Mouse (Mus musculus) hindbrain, embryonic 14.5 days (tissue): ENCODE measurements at regions not wholly inside any gene's neighbourhood (a gene's known extent, or its start where the extent isn't known, plus 50 kb on each side); places are given as distances from the start of the nearest gene placed in this dataset.

ENCODE experiments used
- ATAC-seq: fragments of 200-750 bp; cut with Nextera tagmentation; 2 replicates; pipeline ENCODE4 v1.8.0; 2017; ENCODE audit warnings: moderate number of reproducible peaks, mild to moderate bottlenecking, moderate TSS enrichment, moderate library complexity; ENCODE audit not compliant: low FRiP score
- DNase-seq: peaks from one replicate; pipeline ENCODE4 v3.0.0-alpha.2; 2015; ENCODE audit warnings: low spot score
- H3K27ac ChIP-seq: fragments of 300-500 bp; sonication (generic); 2 replicates; pipeline ENCODE4 v1.5.1; 2014; ENCODE audit warnings: mild to moderate bottlenecking, moderate library complexity
- H3K27me3 ChIP-seq: fragments of 300-500 bp; sonication (generic); 2 replicates; pipeline ENCODE4 v1.6.1; 2014; ENCODE audit warnings: mild to moderate bottlenecking, low read length, mixed read lengths; ENCODE audit not compliant: control insufficient read depth, insufficient read depth
- H3K36me3 ChIP-seq: fragments of 300-500 bp; sonication (generic); replicated peaks from 2 replicates; pipeline ENCODE4 v1.6.1; 2014; ENCODE audit not compliant: control insufficient read depth, insufficient read depth
- H3K4me1 ChIP-seq: fragments of 300-500 bp; sonication (generic); replicated peaks from 2 replicates; pipeline ENCODE4 v1.6.1; 2014; ENCODE audit warnings: antibody characterized with exemption, low read length, mixed read lengths; ENCODE audit not compliant: control insufficient read depth, insufficient read depth
- H3K4me2 ChIP-seq: fragments of 300-500 bp; sonication (generic); replicated peaks from 2 replicates; pipeline ENCODE4 v1.6.1; 2014; ENCODE audit warnings: mild to moderate bottlenecking, moderate library complexity
- H3K4me3 ChIP-seq: fragments of 300-500 bp; sonication (generic); replicated peaks from 2 replicates; pipeline ENCODE4 v1.5.1; 2014; ENCODE audit warnings: mild to moderate bottlenecking, low read length
- H3K9ac ChIP-seq: fragments of 300-500 bp; sonication (generic); 2 replicates; pipeline ENCODE4 v1.6.1; 2014
- H3K9me3 ChIP-seq: fragments of 300-500 bp; sonication (generic); 2 replicates; pipeline ENCODE4 v1.6.1; 2016; ENCODE audit warnings: low read length; ENCODE audit not compliant: control insufficient read depth
- WGBS: fragments of 180-500 bp; shearing (Covaris S2); extraction: QIAGEN DNeasy Blood & Tissue Kit; methylation state at CpG from one replicate; pipeline ENCODE4 v1.1.7; 2014; 5-methylcytosine and 5-hydroxymethylcytosine counted together

DNA sequence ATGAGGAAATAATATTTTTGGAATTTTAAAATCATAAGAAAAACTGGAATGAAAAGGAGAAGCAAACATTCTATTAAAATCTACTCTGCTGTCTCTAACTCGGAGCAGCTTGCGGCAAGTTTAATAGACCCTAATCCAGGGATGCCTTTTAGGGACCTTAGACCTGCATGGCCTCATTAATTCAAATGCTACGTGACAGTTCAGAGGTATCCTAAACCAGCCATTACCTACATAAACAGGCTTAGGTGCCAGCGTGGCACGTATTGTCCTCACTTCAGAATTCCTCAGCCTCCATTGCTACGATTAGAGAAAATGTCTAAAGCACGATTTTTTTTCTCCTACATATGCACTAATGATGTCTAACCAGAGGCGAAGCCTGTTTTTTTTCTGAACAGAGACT lies 1141.9 kb upstream of the Nr2f1 start:
- Histone ChIP-seq H3K4me1 (no peaks in the 10 kb centered on the region; the same call in 1 of the 2 replicates), H3K27ac (no peak overlapping the region), H3K4me3 (no peak overlapping the region), H3K9me3 (no peaks in the 10 kb centered on the region), H3K4me2 (no peak overlapping the region), H3K27me3 (no peaks in the 10 kb centered on the region), H3K36me3 (no peaks in the 10 kb centered on the region), H3K9ac (no peak overlapping the region)
- ATAC-seq (no peak), DNase-seq (no peak)
- WGBS, result 82% methylated on average over 8 of the region's 8 CpGs

DNA sequence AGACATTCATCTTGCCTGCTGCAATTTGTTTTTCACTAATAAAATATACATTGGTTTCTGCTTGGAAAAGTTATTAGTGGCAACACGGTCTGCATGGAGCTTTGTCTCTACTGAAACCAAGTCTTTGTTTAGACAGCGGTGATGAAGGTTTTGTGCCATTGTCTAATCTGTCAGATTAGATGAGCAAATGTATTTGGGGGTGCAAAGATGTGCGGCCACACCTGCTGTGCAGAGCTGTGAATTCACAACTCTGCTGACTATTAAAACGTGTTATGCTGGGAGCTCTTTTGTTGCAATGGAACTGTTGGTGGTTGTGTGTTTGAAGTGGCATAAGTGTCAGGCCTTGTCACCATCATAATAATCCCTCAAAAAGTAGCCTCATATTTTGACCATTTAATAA lies 1140.9 kb upstream of the Nr2f1 start:
- H3K27ac ChIP-seq, result no peak overlapping the region
- no peaks in the 10 kb centered on the region for H3K36me3 ChIP-seq
- WGBS, result 30% methylated on average over 4 of the region's 4 CpGs
- no peaks in the 10 kb centered on the region for H3K4me1 ChIP-seq
- H3K9ac ChIP-seq, result no peak overlapping the region
- H3K9me3 ChIP-seq, result no peaks in the 10 kb centered on the region
- no peak overlapping the region for H3K4me3 ChIP-seq
- H3K4me2 ChIP-seq, result no peak overlapping the region
- ATAC-seq (no peak), DNase-seq (no peak)
- no peaks in the 10 kb centered on the region for H3K27me3 ChIP-seq

DNA sequence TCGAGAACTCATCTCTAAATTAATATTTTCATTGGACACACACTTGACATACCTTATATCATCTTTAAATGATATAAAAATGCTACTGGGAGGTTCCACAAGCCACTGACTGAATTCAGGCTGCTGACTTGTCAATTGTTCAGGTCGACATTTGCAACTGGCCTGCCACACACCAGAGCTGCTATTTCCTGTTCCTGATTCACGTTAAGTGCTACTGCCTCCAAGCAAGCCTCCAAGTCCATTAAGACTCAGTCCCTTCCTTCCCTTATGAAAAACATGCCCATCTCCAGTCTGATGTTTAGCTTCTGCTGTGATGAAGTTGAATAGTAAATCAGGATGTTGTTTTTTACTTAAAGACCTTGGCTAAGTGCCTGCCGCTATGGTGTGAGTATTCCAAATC lies 1140.2 kb upstream of the Nr2f1 start:
- ATAC-seq (no peak), DNase-seq (no peak)
- WGBS, result 61% methylated on average over 4 of the region's 4 CpGs

DNA sequence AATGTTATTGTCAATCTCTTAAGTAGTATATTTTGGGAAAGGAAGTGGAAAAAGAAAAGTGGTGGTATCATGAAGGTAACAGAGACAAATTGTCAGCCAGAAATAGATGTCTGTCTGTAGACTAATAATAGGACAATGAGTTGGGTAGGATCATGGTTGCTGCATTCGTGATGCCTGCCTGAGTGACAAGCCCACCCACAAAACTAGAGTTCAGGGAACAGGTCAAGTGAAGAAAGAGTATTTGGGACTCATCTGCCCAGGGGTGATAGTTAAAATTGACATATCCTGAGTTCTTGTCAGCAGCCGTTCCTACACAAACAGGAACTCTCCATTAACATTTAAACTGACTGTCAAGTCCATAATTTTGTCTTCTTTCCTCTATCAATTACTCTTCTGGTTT lies 1120.6 kb upstream of the Nr2f1 start:
- no peak overlapping the region for H3K4me3 ChIP-seq
- no peaks in the 10 kb centered on the region for H3K36me3 ChIP-seq
- no peaks in the 10 kb centered on the region for H3K9me3 ChIP-seq
- 38% methylated on average over 2 of the region's 2 CpGs for WGBS
- no peak for DNase-seq
- H3K27me3 ChIP-seq, result no peaks in the 10 kb centered on the region
- ATAC-seq, result no peak
- H3K4me1 ChIP-seq, result no peaks in the 10 kb centered on the region
- no peak overlapping the region for H3K4me2 ChIP-seq
- H3K27ac ChIP-seq, result no peak overlapping the region
- H3K9ac ChIP-seq, result no peak overlapping the region

More for the DNA sequence above, 1140.2 kb upstream of the Nr2f1 start:
- Histone ChIP-seq H3K4me3 (no peak overlapping the region), H3K9ac (no peak overlapping the region), H3K27ac (no peak overlapping the region), H3K4me1 (no peaks in the 10 kb centered on the region), H3K4me2 (no peak overlapping the region), H3K27me3 (no peaks in the 10 kb centered on the region), H3K36me3 (no peaks in the 10 kb centered on the region), H3K9me3 (no peaks in the 10 kb centered on the region)

DNA sequence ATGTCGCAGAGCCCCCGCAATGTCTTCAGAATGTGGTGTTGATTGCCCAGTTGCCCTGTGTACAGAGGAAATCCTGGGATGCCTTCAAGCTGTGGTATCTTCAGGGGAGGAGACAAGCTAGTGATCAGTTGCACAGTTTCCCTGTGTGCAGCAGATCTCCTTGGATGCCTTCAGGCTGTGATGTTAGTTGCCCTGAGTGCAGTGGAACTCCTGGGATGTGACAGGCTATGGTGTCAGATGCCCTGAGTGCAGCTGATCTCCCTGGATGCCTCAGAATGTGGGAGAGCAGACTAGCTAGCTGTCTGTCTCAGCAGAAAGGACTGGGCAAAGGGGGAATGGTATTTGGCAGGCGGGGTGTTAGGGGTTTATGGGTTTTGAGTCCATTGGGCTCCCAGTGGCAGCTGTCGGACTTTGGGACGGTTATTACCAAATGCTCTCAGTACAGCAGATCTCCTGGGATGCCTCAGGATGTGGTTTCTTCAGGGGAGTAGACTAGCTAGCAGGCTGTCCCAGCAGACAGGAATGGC lies 1110.1 kb upstream of the Nr2f1 start:
- no peak overlapping the region for H3K4me2 ChIP-seq
- DNase-seq (no peak), ATAC-seq (no peak)
- H3K27me3 ChIP-seq, result no peaks in the 10 kb centered on the region
- no peaks in the 10 kb centered on the region for H3K4me1 ChIP-seq
- 90% methylated on average over 5 of the region's 5 CpGs for WGBS
- H3K9me3 ChIP-seq, result 0 out of 2 replicates have a peak, but pooled peaks cover 5% of the 10 kb centered on the region
- H3K4me3 ChIP-seq, result no peak overlapping the region
- H3K27ac ChIP-seq, result no peak overlapping the region
- no peak overlapping the region for H3K9ac ChIP-seq
- no peaks in the 10 kb centered on the region for H3K36me3 ChIP-seq

DNA sequence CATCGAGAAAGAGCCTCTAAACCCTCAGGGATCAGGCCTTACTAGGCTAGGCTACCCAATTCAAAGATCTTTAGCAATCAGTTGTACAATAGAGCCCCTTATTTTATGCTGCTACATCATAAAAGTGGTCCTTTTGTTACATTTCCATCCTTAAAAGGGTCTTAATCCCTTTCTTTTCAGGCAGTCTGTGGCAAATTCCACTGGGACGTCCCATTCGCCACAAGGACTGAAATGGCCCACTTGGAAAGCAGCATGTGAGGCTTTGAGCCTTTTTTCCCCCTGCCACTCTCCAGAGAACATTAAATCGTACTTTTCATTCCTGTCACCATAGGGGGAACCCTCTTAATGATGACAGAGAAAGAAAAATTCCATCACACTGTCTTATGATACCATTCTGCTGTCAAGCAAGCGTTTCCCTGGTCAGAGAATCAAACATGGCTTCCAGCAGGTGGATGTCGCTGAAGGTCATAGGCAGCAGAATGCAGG lies 1097.7 kb upstream of the Nr2f1 start:
- H3K36me3 ChIP-seq, result no peaks in the 10 kb centered on the region
- 33% methylated on average over 6 of the region's 6 CpGs for WGBS

DNA sequence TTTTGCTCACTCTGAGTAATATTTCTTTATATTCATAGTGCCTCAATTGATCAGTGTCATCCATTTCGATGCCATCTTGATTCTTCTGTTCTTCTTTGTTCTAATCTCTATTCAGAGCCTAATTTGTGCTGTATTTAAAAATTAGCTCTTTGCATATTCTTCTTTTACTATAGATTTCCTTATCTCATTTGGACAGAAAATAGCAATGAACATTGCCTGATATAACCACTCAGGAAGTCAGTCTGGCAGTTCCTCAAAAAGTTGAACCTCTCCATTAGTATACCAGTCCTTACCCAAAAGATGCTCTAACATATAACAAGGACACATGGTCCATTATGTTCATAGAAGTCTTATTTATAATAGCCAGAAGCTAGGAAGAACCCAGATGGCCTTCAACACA lies 1088.5 kb upstream of the Nr2f1 start:
- H3K27ac ChIP-seq, result no peak overlapping the region
- no peak overlapping the region for H3K4me2 ChIP-seq
- no peak overlapping the region for H3K4me3 ChIP-seq
- no peaks in the 10 kb centered on the region for H3K9me3 ChIP-seq
- no peaks in the 10 kb centered on the region for H3K27me3 ChIP-seq
- no peak for DNase-seq
- no peaks in the 10 kb centered on the region for H3K36me3 ChIP-seq
- WGBS, result 94% methylated on average over 1 of the region's 1 CpGs
- H3K9ac ChIP-seq, result no peak overlapping the region
- H3K4me1 ChIP-seq, result no peaks in the 10 kb centered on the region
- ATAC-seq, result no peak

More for the DNA sequence above, 1097.7 kb upstream of the Nr2f1 start:
- Histone ChIP-seq H3K4me3 (no peak overlapping the region), H3K4me2 (no peak overlapping the region), H3K27me3 (no peaks in the 10 kb centered on the region), H3K4me1 (no peaks in the 10 kb centered on the region), H3K9me3 (no peaks in the 10 kb centered on the region), H3K27ac (no peak overlapping the region), H3K9ac (no peak overlapping the region)
- DNase-seq (no peak), ATAC-seq (no peak)

DNA sequence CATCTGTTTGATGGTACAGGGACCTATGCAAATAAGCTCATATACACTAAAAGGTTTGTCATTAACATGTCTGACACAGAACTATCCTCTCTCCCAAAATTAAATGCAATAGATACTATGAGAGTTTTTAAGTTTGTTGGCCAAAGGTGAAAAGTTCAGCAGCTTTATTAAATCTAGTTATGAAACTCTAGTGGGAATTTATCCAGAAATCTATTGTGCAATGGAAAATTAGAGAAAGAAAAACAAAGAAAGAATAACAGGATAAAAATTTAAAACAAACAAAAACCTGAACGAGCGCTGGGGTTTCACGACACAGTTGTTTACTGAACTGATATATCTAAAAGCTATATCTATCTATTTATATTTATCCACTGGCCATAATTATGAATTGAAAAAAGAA lies 1086.6 kb upstream of the Nr2f1 start:
- H3K4me3 ChIP-seq, result no peak overlapping the region
- no peaks in the 10 kb centered on the region for H3K36me3 ChIP-seq
- ATAC-seq (no peak), DNase-seq (no peak)
- WGBS, result 92% methylated on average over 3 of the region's 3 CpGs
- no peak overlapping the region for H3K4me2 ChIP-seq
- no peaks in the 10 kb centered on the region for H3K27me3 ChIP-seq
- no peaks in the 10 kb centered on the region for H3K4me1 ChIP-seq
- no peaks in the 10 kb centered on the region for H3K9me3 ChIP-seq
- H3K9ac ChIP-seq, result no peak overlapping the region
- H3K27ac ChIP-seq, result no peak overlapping the region

DNA sequence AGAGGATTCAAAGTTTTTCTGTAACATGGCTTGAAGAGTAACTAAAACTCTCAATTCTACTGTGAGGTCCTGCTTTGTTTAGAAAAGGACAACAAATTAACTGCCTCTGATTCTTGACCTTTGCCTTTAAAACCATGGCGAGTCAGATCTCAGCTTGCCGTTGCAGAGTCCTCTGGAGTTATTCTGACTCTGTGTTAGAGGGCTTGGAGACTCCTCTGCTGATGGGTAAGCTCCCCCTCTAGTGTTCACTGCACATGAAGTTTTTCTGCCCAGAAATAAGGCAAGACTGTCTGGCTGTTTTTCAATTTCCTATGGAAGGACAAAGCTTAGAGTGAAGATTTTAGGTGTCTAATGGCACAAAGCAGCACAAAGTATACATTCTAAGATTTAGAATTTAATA lies 1085.9 kb upstream of the Nr2f1 start:
- no peak overlapping the region for H3K4me3 ChIP-seq
- no peak overlapping the region for H3K4me2 ChIP-seq
- no peaks in the 10 kb centered on the region for H3K9me3 ChIP-seq
- H3K27ac ChIP-seq, result no peak overlapping the region
- H3K36me3 ChIP-seq, result no peaks in the 10 kb centered on the region
- DNase-seq (peak; percentile 59), ATAC-seq (0 out of 2 replicates have a peak, but pooled peaks have one; percentile 65)
- 1% methylated on average over 2 of the region's 2 CpGs for WGBS
- no peaks in the 10 kb centered on the region for H3K27me3 ChIP-seq
- no peaks in the 10 kb centered on the region for H3K4me1 ChIP-seq
- H3K9ac ChIP-seq, result no peak overlapping the region

DNA sequence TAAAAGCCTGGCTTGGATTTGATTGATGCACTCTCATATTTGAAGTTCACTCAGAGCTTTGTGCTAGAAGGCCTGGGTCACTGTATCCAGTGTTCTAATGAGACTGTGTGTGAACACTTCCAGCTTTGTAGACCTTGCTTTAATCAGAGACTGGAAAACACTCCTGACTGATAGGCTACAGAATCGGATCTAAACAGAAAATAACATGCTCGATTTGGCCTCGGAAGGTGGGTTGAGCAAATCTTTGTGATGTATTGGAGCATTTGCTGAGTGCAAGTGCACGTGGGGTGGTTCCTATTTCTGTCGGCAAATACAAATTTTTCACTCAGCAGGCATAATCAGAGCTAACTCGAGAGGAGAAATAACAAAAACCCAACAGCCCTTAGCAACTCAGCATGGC lies 1078.2 kb upstream of the Nr2f1 start:
- no peaks in the 10 kb centered on the region for H3K36me3 ChIP-seq
- peak overlapping the region; percentile 31 for H3K4me2 ChIP-seq
- 0 out of 2 replicates have a peak overlapping the region, but pooled peaks have one; percentile 27 for H3K27ac ChIP-seq
- H3K9me3 ChIP-seq, result no peaks in the 10 kb centered on the region
- no peak overlapping the region for H3K4me3 ChIP-seq
- ATAC-seq (peak; percentile 74), DNase-seq (peak; percentile 44)
- H3K27me3 ChIP-seq, result no peaks in the 10 kb centered on the region
- 25% methylated on average over 6 of the region's 6 CpGs for WGBS
- H3K9ac ChIP-seq, result 0 out of 2 replicates have a peak overlapping the region, but pooled peaks have one; percentile 13
- H3K4me1 ChIP-seq, result 0 out of 2 replicates have a peak, but pooled peaks cover 8% of the 10 kb centered on the region
